Mouse (Mus musculus) thymus, adult 18-20 months (tissue): ENCODE data around the gene Htr3b.

ENCODE experiments used
- DNase-seq, 2 experiments: peaks; one replicate each; pipeline ENCODE4 v3.0.0; 2022; ENCODE audit warnings: mixed read lengths in 2 of 2

Htr3b gene

GRCm38 (mm10) chr9:48916011-48916788 is 48.6 kb downstream of the Htr3b start:
- no peak for DNase-seq

- no peak for DNase-seq
These were observed 53.8 kb downstream of the Htr3b start, which contains the start of gene Htr3a for GRCm38 (mm10) chr9:48910885-48911537. TSS of gene Htr3a (minus strand) at chr9:48911099.

- no peak for DNase-seq
These were observed 60.4 kb downstream of the Htr3b start for GRCm38 (mm10) chr9:48904421-48904820.

GRCm38 (mm10) chr9:48903766-48904165 is 61.0 kb downstream of the Htr3b start:
- DNase-seq = no peak

GRCm38 (mm10) chr9:48898551-48898950 is 66.2 kb downstream of the Htr3b start:
- DNase-seq = no peak

GRCm38 (mm10) chr9:48895819-48896536 is 68.8 kb downstream of the Htr3b start:
- DNase-seq = no peak

GRCm38 (mm10) chr9:48894755-48895154 is 70.0 kb downstream of the Htr3b start:
- no peak for DNase-seq

GRCm38 (mm10) chr9:48893986-48894385 is 70.8 kb downstream of the Htr3b start:
- DNase-seq = peak; percentile 9 to 10

- DNase-seq = no peak
These were observed 75.7 kb downstream of the Htr3b start for GRCm38 (mm10) chr9:48889093-48889492.
